Mouse (Mus musculus): Measurements from ENCODE around the gene Stoml2.

The Stoml2 gene

DNA sequence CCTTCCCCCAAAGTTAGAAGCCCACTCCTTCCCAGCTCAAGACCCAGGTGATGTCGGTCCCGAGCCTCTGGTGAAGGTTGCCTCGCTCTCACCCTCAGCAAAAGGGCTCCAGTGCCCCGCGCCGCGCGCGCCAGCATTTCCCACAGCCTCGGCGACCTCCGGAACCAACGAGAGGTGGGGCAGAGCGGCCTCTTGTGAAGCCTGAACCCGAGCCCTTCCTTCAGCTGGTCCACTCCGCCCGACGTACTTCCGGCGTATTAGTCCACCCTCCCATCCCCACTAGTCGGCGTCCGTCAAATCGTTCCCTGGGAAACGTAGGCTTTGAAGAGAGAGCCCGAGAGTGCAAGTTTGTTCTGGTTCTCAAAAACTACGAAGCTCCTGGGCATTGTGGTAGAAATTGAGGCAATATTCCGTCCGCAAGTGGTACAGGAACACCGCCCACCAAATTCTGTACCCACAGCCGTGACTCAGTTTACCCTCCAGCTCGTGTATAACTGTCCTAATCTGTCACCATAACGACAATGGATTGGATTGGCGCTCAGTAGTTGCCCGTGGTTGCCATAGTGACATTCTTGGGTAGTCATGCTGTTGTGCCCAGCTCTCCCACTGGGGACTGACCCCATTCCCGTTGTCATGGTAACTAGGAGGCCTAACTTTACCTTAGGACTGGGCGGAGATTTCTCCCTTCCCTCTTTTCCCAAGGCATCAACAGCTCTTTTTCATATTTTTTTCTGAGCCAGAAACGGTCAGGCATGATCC is at the start of gene Stoml2:
TSS of gene Stoml2 (minus strand) at position 474 of the 759 bp plus-strand sequence.
- DNase-seq: peak; percentile 94 to 95

DNA sequence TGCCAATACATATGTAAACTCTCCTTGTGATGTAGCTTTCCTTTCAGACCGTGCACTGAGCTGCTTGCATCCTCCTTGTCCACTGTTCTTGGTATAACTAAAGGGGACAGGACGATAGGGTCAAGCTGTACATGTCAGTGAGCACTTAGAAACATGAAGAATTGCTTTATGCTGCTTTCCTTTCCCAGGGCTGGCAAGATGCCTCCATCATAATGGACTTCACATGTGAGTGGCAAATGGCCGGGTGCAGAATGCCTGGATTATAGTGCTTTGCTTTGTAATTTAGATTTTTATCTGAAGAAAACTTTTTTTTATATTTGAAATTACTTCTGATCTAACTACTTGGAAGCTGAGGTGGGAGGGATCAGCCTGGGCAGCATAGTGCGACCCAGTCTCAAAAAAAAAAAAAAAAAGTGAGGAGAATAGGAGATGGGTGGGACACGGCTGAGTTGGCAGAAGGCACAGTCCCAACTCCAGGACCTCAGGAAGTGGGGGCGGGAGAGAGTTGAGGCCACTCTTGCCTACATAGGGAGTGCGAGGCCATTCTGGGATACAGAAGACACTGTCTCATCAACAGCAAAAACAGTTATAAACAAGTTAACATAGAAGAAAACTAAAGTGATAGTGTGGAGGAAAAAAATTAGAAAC is 46.7 kb upstream of the Stoml2 start:
- DNase-seq: no peak

DNA sequence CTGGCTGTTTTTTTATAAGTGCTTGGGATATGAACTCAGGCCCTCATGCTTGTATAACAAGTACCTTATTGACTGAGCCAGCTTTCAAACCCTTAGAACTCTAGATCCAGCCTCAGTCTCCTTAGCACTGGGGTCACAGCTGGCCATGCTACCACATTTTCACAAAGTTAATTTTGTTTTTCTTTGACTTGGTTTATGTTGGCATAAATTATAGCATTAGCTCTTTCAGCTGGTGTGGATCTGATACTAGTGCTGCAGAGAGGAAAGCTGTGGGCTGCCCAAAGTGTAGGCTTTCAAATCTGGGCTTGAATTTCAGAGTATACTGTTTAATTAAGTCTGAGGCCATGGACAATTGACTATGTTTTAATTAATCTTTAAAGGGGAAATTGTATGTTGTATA is 43.4 kb upstream of the Stoml2 start:
- no peak for DNase-seq

DNA sequence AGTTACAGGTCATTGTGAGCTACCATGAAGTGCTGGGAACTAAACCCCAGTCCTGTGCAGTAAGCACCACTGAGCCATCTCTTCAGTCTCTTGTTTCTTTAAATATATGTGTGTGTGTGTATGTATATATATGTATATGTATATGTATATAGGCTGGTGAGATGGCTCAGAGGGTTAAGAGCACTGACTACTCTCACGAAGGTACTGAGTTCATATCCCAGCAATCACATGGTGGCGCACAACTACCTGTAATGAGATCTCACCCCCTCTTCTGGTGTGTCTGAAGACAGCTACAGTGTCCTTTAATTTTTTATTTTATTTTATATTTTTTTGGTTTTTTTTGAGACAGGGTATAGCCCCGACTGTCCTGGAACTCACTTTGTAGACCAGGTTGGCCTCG is 34.0 kb upstream of the Stoml2 start:
- DNase-seq: no peak

DNA sequence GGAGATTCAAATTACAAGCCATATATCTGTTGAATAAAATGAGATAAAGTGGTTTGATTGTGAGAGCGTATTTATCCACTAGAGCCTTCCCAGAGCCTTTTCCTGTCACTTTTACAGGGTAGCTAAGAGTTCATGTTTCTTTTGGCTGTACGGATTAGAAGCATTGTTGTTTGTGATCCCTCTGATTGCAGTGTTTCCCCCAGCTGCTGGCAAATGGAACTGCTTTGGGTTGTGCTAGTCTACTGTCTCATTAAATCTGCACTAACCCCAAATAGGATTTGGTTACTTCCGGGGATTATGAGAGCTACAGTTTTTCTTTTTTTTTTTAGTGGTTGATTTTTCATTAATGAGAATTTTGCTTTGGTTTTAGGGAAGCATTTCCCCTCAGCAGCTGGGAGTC is 28.8 kb upstream of the Stoml2 start:
- DNase-seq: no peak

DNA sequence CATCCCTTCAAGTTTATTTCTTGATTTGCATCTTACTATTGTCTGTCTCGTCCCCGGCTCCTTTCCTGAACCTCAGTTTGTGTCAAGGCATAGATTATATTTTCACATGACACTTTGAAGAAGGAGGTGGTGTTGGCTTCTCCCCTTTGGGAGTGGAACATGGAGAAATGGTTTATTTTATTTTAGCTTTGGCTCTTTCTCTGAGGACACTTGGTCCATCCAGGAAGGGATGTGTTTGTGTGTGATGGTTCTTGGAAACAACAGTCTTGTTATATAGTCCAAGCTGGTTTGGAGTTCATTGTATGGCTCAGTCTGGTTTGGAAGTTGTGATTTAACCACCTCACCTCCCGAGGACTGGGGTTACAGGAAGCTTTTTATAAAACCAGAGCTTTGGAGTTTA is 28.2 kb upstream of the Stoml2 start:
- DNase-seq: no peak

DNA sequence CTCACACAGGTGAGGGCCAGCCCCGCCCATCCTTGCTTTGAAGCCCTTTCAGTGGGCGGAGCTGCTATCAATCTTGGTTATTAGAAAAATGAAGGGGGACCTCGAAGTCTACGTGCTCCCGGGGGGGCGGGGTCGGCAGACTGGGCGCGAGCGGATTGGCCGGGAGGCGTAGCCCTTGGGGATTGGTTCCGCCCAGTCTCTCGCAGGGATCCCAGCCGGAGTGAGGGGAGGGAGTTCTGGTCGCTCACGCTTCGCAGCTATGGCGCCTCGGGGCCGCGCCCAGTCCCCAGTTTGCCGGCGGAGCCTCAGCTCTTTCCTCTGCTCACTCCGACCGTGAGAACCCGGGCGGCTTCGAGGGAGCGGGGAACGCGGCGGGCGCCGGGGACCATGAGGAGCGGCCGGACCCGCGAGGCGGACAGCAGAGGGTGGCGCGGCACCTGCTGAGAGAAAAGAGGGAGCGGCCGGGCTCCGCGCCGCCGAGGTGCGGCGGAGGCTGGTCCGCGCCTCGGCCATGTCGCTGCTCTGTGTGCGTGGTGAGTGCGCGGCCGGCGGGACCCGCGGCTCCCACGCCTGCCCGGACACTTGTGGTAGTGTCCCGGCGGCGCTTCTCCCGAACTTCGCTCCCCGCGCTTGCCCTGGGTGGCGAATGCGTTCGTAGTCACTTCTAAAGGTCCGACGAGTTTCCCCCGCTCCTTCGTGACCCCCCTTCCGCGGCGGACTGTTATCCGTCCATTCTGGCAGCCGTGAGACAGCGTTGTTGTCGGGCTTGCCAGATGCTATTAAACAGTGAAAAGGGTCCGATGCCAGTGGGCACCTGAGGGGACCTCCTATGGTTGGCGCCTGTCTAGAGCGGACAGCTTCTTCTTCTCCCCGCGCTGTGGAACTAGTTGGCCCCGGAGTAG is 27.5 kb upstream of the Stoml2 start, which contains the start of gene Unc13b:
TSS of gene Unc13b (plus strand) at position 201 of the 902 bp plus-strand sequence.
- DNase-seq: peak; percentile 92 to 94

DNA sequence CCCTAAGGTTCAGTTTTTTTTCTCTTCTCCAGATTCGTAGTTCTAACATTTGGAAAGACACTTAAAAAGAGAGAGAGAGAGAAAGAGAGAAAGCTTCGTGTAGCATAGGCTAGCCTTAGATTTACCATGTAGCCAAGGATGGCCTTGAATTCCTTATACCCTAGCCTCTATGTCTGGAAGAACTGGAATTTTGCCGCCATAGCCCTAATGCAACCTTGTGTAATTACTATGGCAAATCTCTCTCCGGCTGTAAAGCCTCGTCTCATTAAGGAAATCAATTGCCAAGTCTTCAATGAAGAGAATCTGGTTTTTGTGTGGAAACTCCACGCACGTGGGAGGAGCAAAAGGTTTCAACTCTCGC is 26.9 kb upstream of the Stoml2 start:
- DNase-seq: no peak

DNA sequence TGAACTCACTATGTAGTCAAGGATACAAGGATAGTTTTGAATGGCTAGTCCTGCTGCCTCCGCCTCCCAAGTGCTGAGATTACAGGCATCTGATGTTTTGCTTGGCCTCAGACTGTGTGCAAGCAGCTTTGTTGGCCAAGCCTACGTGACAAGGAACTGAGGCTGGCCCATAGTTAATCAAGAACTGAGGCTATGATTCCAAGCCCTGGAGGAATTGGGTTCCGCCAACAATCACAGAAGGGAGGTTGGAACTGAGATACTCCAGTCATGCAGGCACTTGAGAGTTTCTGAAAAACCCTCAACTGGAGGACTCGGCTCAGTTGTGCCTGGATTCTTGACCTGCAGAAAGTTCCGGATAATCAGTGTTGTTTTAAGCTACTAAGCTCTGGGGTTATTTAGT is 26.1 kb upstream of the Stoml2 start:
- no peak for DNase-seq

DNA sequence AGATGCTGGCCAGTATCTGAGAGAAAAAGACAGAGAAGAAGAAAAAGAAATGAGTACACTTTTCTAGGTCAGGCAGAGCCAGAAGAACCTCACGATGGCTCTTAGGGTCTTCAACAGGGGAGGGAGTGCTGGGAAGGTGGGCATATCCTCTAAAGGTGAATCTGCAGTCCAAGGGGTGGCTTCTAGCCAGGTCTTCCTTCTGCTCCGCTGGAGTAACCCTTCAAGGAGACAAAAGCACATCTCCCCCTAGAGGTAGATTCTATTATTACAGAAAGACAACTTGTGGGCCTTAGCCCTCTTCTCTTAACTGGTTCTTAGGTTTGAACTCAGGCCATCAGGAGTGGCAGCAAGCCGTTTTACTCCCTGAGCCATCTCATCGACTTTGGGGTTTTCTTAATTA is 21.1 kb upstream of the Stoml2 start:
- DNase-seq: peak; percentile 43 to 67

DNA sequence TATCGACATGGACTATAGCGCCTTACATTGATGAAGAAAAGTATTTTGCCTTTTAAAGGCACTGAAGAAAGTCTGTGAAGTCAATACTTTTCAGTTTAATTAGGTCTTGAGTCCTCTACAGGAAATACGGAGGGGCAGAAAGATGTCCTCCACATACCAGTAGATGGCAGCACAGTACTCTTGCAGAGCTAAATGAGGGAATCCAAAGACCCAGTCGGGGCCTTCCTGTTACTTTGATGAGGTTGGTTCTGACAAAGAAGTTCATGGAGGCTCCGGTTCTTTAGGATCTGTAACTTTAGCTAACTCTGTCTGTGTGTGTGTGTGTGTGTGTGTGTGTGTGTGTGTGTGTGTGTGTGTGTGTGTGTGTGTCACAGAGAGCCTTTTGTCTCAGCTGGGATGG is 15.7 kb upstream of the Stoml2 start:
- peak; percentile 81 to 82 for DNase-seq

DNA sequence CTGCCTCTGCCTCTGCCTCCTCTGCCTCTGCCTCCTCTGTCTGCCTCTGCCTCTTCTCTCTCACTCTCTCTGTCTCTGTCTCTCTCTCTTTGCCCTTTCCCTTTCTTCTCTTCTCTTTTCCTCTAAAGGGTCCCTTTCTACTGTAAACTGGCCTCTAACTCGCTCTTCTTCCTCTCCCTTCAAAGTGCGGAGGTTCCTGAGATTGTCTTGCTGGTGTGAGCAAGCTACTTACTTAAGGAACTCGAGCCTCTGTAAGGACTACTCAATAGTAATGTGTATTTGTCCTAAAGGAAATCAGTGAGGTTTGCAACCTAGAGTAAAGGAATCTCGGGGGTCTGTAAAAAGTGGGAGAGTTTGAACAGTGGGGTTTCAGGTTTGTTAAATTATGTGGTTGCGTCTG is 15.1 kb upstream of the Stoml2 start:
- no peak for DNase-seq

DNA sequence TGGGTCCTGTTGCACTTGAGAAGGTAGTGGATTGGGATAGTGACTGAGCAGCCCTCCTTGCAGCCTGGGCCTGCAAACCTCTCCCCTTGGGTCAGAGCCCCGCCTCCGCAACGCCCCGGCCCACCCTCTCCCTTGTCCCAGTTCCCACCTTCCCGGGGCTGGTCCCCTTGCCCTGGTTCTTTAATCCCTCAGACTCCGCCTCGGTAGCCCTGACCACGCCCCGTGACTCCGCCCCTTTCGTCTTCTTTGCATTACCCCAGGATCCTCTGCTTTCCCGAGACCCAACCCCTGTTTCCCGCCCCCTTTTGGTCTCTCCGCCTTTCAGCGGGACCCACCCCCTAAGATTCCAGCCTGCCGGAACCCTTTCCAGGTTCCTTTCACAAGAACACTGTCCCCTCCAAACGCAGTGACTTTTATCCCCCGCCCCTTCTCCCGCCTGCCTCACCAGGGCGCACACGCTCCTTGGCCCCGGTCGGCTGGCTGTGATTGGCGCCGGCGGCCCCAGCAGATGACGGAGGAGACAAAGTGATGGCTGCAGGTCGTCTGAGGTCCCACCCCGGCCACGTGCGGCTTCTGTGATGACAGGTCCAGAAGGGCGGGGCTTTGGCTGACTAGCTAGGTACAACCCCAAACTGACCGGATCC is 14.3 kb upstream of the Stoml2 start, which contains the start of gene Fam214b:
TSS of gene Fam214b (minus strand) at position 562 of the 644 bp plus-strand sequence.
- DNase-seq: peak; percentile 99 to 100

DNA sequence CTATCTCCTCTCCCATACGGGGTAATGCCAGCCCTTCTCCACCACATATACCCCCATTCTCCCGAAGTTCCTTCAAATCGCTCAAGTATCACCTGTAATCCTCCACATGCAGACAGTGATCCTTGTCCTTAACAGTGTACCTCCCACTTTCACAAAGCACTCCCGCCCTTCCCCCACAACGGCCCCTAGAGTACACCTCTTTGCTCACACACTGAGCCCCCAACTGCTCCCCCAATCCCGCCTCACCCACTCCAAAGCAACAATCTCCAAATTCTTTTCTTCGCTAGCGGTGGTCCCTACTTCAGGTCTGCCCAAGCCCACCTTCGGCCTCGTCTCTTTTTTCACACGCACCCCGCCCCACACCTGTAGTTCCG is 13.8 kb upstream of the Stoml2 start:
- DNase-seq: no peak

DNA sequence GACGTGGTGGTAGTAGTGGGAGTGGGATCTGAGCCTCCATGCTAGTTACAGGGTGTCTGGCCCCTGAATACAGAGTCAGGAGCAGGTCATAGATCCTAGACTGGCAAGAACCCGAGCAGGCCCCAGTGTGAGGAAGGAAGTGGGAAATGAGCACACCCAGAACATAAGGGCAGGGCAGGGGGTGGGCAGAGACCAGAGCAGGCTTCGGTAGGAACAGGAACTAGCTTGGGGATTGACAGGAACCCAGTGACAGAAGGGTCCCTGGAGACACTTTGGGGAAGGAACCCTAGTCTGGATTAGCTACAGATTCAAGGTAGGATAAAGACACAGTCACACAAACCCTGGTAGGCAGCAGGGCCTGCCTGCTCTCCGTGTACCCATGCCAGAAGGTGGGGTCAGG is 13.2 kb upstream of the Stoml2 start:
- peak; percentile 39 to 55 for DNase-seq

DNA sequence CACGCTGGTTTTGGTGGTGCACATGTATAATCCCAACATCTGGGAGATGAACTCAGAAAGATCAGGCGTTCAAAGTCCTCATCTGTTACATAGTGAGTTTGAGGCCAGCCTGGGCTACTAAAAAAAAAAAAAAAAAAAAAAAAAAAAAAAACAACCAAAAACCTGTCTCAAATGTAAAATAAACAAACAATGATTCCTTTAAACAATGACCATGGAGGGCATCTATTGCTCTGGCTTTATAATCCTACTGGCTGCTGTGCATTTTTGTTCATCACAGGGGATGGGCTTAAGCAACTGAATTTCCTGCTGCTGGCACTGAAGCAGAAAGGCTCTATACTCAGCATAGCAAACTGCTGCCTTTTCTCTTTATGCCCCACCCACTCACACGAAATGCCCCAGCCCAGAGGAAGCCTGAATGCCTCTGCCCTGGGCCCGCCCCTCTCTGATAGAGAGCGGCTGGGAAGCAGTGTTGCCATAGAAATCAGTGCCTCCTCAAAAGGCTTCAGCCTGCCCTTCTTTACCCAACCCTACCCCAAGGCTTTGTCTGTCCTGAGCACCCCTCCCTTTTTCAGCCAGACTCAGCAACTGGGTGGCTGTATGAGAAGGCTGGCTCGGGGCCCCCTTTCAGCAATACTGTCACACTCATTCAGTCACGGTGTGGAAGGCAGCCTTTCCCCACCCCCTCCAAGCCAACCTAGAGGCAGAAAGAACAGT is 12.3 kb upstream of the Stoml2 start:
- peak; percentile 58 for DNase-seq

DNA sequence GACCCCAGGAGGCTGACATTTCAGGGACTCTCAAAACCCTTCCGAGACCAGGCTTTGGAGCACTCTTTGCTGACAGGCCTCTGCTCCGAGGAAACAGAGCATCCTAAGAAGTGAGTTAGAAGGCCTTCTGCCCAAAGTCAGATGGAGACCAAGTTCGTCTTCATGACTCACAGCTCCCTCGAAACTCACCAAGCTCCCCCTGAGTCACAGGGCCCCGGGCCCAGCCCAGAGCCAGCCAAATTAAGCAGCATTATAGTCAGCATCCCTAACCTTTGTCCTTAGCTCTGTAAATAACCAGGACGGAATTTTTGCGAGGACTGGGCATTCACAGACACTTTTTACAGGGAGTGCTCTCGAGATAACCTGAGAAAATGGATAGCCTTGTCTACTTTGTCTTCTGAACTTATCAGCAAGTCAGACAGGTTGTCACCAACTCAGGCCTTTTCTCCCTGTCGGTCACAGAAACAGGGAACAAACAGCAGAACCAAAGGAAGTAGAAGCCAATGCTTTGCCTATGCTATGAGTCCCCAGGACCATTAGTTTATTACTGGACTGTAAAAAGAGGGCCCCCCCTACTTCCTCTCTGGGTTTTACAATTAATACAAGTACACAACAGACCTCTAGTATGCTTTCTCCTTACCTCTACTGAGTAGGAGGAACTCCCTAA is 9.5 kb upstream of the Stoml2 start:
- no peak for DNase-seq

DNA sequence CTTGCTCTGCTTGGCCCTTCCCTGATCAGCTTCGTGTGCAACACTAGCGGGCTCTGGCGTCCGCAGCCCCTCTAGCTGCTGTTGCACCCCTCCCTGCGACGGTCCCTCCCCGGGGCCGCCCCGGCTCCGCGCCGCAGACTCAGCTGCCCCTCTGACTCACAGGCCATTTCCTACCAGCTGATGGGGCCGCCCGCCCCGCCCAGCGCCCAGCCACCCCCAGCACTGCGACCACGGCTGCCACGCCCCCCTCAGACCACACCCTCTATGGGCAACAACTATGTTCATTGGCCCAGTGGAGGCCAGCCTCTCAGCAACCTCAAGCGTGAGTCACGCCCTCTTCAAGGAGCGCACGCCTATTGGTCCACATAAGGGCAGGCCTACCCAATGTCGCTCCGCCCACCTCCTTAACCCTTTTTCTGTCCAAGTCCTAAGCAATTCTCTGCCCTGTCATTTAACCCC is 8.6 kb upstream of the Stoml2 start:
- DNase-seq: peak; percentile 97 to 98

DNA sequence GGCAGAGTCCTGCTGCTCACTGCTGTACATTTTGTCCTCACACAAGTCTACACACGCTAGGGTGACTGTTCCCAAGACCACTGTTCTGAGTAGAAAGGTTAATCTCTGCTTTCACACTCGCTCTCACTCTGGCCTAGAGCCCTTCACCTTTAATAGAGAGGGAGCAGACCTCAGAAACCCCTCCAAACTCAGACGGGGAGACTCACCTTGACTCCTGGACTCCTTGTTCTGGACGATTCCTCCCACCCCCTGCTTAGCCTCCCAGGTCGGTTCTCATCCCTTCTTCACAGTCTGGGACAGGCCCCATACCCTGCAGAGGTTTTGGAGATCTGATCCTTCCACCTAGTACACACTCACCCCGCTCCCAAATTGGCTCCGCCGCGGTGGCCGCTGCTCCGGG is 8.1 kb upstream of the Stoml2 start:
- DNase-seq: no peak

DNA sequence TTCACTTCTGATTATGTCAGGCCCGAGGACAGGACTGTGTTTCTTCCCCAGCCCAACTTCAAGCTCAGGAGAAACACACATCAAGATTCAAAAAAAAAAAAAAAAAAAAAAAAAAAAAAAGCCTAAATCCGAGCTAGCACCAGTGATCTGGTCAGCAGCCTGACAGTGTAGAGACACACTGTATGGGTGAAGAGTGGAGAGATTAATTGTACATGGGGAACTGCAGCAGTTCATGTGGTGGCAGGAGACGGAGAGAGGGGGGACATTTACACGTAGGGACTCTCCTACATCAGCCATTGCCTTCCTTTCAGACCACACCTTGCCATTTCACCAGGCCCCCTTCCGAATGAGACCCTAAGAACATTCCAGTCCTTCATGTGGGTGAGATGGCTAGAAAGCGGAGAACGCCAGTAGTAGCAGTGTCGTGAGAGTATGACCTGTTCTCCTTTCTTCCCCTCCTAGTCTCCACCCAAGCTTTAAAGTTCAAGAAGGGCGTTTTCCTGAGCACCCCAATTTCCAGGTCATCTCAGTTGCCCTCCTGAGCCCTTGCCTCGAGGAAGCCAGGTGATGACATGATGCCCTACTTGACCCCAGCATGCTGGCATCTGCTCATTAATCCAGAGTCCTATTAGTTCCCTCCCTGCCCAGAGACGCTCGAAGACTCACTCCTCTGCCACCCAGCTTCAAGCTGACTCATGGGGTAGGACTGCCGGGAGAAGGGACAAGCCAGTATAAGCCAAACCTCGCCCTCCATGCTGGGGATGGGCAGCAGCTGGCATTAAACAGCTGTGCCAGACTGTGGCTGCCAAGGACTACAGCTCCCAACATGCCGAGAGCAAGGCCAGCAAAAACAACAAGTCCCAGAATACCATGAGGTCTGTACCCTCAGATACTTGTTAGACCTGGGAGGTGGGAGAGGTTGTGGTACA is 7.3 kb upstream of the Stoml2 start:
- DNase-seq: peak in 1 of 2 experiments; percentile 31
